ENCODE assay signal across 8 mouse cellular contexts in the genomic region with DNA sequence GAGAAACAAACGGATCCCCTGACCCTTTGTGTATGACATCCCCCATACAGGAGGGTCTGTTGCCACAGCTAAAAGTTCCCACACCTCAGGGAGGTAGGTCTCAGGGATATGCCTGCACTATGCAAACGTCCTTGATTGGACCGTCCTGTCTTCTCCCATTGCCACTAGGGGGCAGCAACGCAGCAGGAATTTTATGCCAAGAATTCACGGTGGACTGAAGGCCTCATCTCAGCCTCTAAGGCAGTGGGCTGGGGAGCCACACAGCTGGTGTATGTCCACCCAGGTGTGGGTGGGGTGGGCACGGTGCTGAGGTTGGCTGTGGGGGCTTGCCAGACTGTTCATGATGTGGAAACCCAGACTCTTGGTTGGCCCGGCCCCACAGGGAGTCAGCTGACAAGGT. TPM values are rescaled to one million over a fixed set of nuclear protein-coding genes. Genes with fewer than 3 reads are reported as not detected.
DNase-seq lines count a peak whose midpoint lies in the region; ATAC-seq and TF ChIP-seq lines count a peak whose summit lies in the region.

No protein-coding gene starts in this region.

- intact Hi-C loops in heart, adult 2 months (cut with DNase I) = loop anchor here (1.0 kb wide), 1 partner anchor 84 kb away; no protein-coding TSS in a partner anchor

- H3K4me1 ChIP-seq in embryonic facial prominence, embryonic 11.5 days (ENCODE audit: control insufficient read depth, insufficient read depth, low read length) = no peaks in the 10 kb centered on the region
- H3K4me1 ChIP-seq in heart, adult 2 months (ENCODE audit: control insufficient read depth, insufficient read depth, low read length) = no peaks in the 10 kb centered on the region
- H3K4me1 ChIP-seq in limb, embryonic 10.5 days = 0 out of 2 replicates have a peak, but pooled peaks cover 10% of the 10 kb centered on the region
- H3K4me1 ChIP-seq in midbrain, embryonic 13.5 days (replicated peaks) = peaks cover 24% of the 10 kb centered on the region
- H3K4me1 ChIP-seq in small intestine, adult 2 months (ENCODE audit: control insufficient read depth, insufficient read depth, insufficient read length, low read length) = peaks cover 30% of the 10 kb centered on the region

- no peaks in the 10 kb centered on the region for H3K27me3 ChIP-seq in embryonic facial prominence, embryonic 11.5 days (ENCODE audit: control insufficient read depth, insufficient read depth, low read length)
- H3K27me3 ChIP-seq in heart, adult 2 months (ENCODE audit: control insufficient read depth, insufficient read depth, low read length) = no peaks in the 10 kb centered on the region
- H3K27me3 ChIP-seq in limb, embryonic 10.5 days (ENCODE audit: low read depth, poor library complexity, severe bottlenecking) = no peaks in the 10 kb centered on the region
- H3K27me3 ChIP-seq in midbrain, embryonic 13.5 days = no peaks in the 10 kb centered on the region
- H3K27me3 ChIP-seq in small intestine, adult 2 months (ENCODE audit: control insufficient read depth, insufficient read depth, low read length) = no peaks in the 10 kb centered on the region

- peaks cover 9% of the 10 kb centered on the region for H3K36me3 ChIP-seq in embryonic facial prominence, embryonic 11.5 days (replicated peaks; ENCODE audit: control insufficient read depth, insufficient read depth, low read depth, low read length)
- H3K36me3 ChIP-seq in heart, adult 2 months (ENCODE audit: control insufficient read depth, insufficient read depth, low read length) = no peaks in the 10 kb centered on the region
- peaks cover 30% of the 10 kb centered on the region for H3K36me3 ChIP-seq in limb, embryonic 10.5 days
- H3K36me3 ChIP-seq in midbrain, embryonic 13.5 days = peaks cover 27% of the 10 kb centered on the region
- peaks cover 75% of the 10 kb centered on the region for H3K36me3 ChIP-seq in small intestine, adult 2 months (ENCODE audit: control insufficient read depth, insufficient read depth, low read length)

- peak; percentile 98 for TF ChIP-seq CTCF in heart, adult 2 months (IDR thresholded peaks at IDR 0.05)
- TF ChIP-seq CTCF in small intestine, adult 2 months (IDR thresholded peaks at IDR 0.05; ENCODE audit: extremely low read depth, insufficient read length, insufficient replicate concordance, low read depth, low read length) = peak; percentile 87; the same call in 1 of the 2 replicates

- peak; percentile 97 for TF ChIP-seq EP300 in heart, adult 2 months (IDR thresholded peaks at IDR 0.05; ENCODE audit: insufficient read depth, low read depth, low read length)

- H3K4me2 ChIP-seq in embryonic facial prominence, embryonic 11.5 days (ENCODE audit: low read depth, low read length) = no peak overlapping the region
- no peak overlapping the region for H3K4me2 ChIP-seq in midbrain, embryonic 13.5 days (replicated peaks)

- no peak overlapping the region for H3K4me3 ChIP-seq in embryonic facial prominence, embryonic 11.5 days (ENCODE audit: low read depth, low read length)
- no peak overlapping the region for H3K4me3 ChIP-seq in heart, adult 2 months
- no peak overlapping the region for H3K4me3 ChIP-seq in limb, embryonic 10.5 days
- H3K4me3 ChIP-seq in midbrain, embryonic 13.5 days (replicated peaks) = no peak overlapping the region
- no peak overlapping the region for H3K4me3 ChIP-seq in small intestine, adult 2 months (ENCODE audit: low read depth, low read length)

- H3K79me2 ChIP-seq in heart, adult 2 months (replicated peaks; ENCODE audit: control insufficient read depth, insufficient read depth, low read length) = no peaks in the 10 kb centered on the region

- no peak; the same call in 1 of the 2 replicates for ATAC-seq in cerebellum, adult (ENCODE audit: insufficient number of reproducible peaks, low FRiP score, low TSS enrichment)
- ATAC-seq in embryonic facial prominence, embryonic 11.5 days (replicated peaks; ENCODE audit: insufficient number of reproducible peaks, low FRiP score, low TSS enrichment, low read depth) = peak; percentile 54
- peak; percentile 77 for ATAC-seq in midbrain, embryonic 13.5 days

- H3K9ac ChIP-seq in embryonic facial prominence, embryonic 11.5 days (replicated peaks; ENCODE audit: low read length) = no peak overlapping the region
- no peak overlapping the region for H3K9ac ChIP-seq in heart, adult 2 months (ENCODE audit: low read depth, low read length)
- H3K9ac ChIP-seq in midbrain, embryonic 13.5 days (replicated peaks) = peak overlapping the region; percentile 33; the same call in 1 of the 2 replicates

- WGBS in embryonic facial prominence, embryonic 11.5 days = 13% methylated on average over 7 of the region's 7 CpGs
- 10% methylated on average over 7 of the region's 7 CpGs for WGBS in heart, adult 2 months
- 16% methylated on average over 7 of the region's 7 CpGs for WGBS in limb, embryonic 10.5 days
- 11% methylated on average over 7 of the region's 7 CpGs for WGBS in midbrain, embryonic 13.5 days
- WGBS in small intestine, adult 2 months = 13% methylated on average over 7 of the region's 7 CpGs

- H3K9me3 ChIP-seq in embryonic facial prominence, embryonic 11.5 days (replicated peaks; ENCODE audit: control insufficient read depth, low read length) = no peaks in the 10 kb centered on the region
- H3K9me3 ChIP-seq in limb, embryonic 10.5 days (replicated peaks) = no peaks in the 10 kb centered on the region
- H3K9me3 ChIP-seq in midbrain, embryonic 13.5 days = no peaks in the 10 kb centered on the region

- no peak for TF ChIP-seq POLR2A in heart, adult 2 months (IDR thresholded peaks at IDR 0.05; ENCODE audit: insufficient read depth, low read depth, low read length)
- no peak for TF ChIP-seq POLR2A in small intestine, adult 2 months (IDR thresholded peaks at IDR 0.05; ENCODE audit: low read depth, low read length)

- no peak overlapping the region for H3K27ac ChIP-seq in embryonic facial prominence, embryonic 11.5 days (replicated peaks; ENCODE audit: low read depth, low read length)
- no peak overlapping the region for H3K27ac ChIP-seq in heart, adult 2 months
- no peak overlapping the region for H3K27ac ChIP-seq in limb, embryonic 10.5 days
- peak overlapping the region; percentile 58; the same call in 1 of the 2 replicates for H3K27ac ChIP-seq in midbrain, embryonic 13.5 days
- no peak overlapping the region for H3K27ac ChIP-seq in small intestine, adult 2 months (ENCODE audit: insufficient read depth, low read depth, low read length)

- peak; percentile 87 for DNase-seq in cerebellum, adult 11 months
- peak; percentile 93 for DNase-seq in embryonic facial prominence, embryonic 11.5 days (ENCODE audit: low spot score)
- DNase-seq in heart, adult 2 months = peak; percentile 85 to 92
- peak; percentile 93 for DNase-seq in kidney, adult 18-20 months
- peak; percentile 92 for DNase-seq in limb, embryonic 10.5 days (ENCODE audit: low spot score)

RNA-seq across cellular contexts. Expression of gene Hip1r, which starts 27.4 kb away (rescaled TPM):
- 3.0 and 5.0 TPM in 2 replicates for polyA plus RNA-seq in embryonic facial prominence, embryonic 11.5 days (2014; fragmentation: Nextera tagmentation; extraction: Ambion mirVana)
- 10 to 100 TPM; 16.3 to 16.7 TPM for total RNA-seq in heart, adult 2 months (2021)
- 7.0 and 7.9 TPM in 2 replicates for polyA plus RNA-seq in heart, adult 2 months (2012; rRNA removed)
- polyA plus RNA-seq in limb, embryonic 10.5 days (2016; fragmentation: Nextera tagmentation; extraction: Ambion mirVana) = 7.1 and 8.3 TPM in 2 replicates
- 19.0 and 20.1 TPM in 2 replicates for polyA plus RNA-seq in midbrain, embryonic 13.5 days (2015; fragmentation: Nextera tagmentation; extraction: Ambion mirVana)
- 30.3 and 40.9 TPM in 2 replicates for polyA plus RNA-seq in small intestine, adult 2 months (2012; rRNA removed)

RNA-seq across cellular contexts. Expression of gene Vps37b, which starts 31.2 kb away (rescaled TPM):
- polyA plus RNA-seq in embryonic facial prominence, embryonic 11.5 days (2014; fragmentation: Nextera tagmentation; extraction: Ambion mirVana) = 29.2 and 31.3 TPM in 2 replicates
- total RNA-seq in heart, adult 2 months (2021) = 10 to 100 TPM; 16.0 to 16.7 TPM
- 22.7 and 29.4 TPM in 2 replicates for polyA plus RNA-seq in heart, adult 2 months (2012; rRNA removed)
- 40.5 and 42.6 TPM in 2 replicates for polyA plus RNA-seq in limb, embryonic 10.5 days (2016; fragmentation: Nextera tagmentation; extraction: Ambion mirVana)
- 71.5 and 79.3 TPM in 2 replicates for polyA plus RNA-seq in midbrain, embryonic 13.5 days (2015; fragmentation: Nextera tagmentation; extraction: Ambion mirVana)
- polyA plus RNA-seq in small intestine, adult 2 months (2012; rRNA removed) = 35.9 and 55.6 TPM in 2 replicates
